Mouse (Mus musculus) heart, adult 9 months (tissue): ENCODE measurements around the gene Alg9.
A peak's percentile ranks its signal among the peaks of the same experiment; 100 is the strongest.

Experiments used
- DNase-seq, 2 experiments: peaks; one replicate each; pipeline ENCODE4 v3.0.0; 2022; ENCODE audit warnings: low spot score in 2 of 2

Gene Alg9

DNA sequence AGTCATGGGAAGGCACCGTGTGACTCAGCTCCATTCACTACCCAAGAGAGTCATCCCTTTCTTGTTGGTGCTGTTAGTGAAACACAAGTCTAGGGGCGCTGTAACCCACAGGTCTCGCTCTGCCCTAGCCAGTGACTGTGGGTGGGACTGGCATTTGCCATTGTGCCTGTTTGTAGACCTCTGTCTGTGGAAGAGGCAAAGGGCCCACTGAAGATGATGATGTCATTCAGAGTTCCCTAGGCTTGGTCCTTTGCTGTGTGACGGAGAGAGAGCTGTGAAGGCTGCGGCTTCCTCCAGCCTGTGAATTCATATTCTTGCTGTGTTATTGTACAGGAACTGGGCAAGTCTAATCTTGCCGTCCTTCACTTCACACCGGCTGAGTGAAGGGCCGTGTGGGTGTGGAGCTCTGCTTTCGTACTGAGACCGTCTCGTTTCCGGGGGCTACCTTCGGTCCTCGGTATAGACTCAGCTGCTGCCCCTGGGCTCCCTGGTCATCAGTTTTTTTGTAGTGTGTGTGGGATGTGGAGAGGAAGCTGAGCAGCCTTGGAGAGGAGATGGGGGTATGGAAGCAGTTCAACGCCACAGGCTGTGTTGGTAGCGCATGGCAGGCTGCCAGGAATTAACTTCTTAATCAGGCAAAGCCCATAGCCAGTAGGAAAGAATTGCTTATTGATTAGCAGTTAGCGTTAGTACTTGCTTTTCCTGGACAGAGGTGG lies 78.0 kb downstream of the Alg9 start:
- no peak for DNase-seq

DNA sequence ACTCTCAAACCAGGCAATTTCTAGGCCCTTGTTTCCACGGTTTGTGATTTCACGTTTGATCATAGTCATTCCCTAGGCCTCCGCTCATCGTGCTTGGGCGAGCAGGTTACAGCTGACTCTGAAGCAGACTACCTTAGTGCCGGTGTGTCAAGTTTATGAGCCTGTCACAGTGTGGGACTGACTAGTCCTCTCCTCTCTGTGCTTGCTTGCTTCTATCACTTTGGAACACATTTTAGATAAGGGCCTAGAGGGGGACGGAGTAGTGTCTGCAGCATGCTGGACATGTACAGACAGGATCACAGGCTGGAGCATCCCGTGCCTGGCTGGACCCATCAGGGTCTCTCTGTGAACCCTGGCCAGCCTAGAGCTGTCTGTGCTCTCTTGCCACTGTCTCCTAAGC lies 79.6 kb downstream of the Alg9 start:
- no peak for DNase-seq

DNA sequence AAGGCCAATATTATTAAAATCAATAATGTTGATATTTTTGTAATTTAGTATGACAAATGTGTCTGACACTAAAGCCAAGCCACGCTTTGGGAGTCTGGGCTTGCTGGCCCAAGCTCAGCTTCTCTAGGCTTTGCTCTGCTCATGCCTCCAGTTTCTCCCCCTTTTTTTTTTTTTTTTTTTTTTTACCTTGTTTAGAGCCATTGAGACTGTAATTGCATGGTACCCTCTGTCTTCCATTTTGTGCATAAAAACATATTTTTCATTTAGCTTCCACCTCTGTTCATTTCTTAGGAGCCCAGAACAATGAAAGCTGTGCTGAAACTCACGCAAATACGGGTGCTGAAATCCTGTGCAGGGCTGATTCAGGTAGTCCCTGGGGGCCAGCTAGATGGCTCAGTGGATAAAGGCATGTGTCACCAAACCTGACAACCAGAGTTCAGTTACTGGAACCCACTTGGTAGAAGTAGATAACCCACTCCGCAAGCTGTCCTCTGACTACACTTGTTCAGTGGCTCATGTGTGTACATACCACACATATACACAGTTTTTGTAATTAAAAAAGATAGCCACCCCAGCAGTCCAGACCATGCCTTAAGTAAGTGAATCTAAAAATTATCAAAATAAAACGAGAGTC lies 80.4 kb downstream of the Alg9 start:
- DNase-seq, result no peak

DNA sequence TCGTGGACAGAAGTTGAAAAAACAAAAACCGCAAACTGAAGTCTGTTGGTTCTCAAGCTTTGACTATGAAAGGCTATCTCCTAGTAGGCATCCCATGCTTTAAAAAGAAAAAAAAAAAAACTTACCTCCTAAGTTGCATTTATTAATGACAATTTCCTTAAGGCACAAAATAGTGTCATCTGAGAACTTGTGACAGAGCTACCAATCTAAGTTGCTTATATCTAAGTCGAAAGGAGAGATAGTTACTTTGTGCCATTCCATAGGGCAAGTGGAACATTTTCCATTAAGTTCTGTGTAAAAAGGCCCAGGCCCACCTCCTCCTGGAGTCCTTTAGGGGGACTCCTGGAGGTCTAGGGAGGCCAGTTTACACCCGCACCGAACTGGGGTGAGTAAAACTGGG lies 81.0 kb downstream of the Alg9 start:
- no peak for DNase-seq

DNA sequence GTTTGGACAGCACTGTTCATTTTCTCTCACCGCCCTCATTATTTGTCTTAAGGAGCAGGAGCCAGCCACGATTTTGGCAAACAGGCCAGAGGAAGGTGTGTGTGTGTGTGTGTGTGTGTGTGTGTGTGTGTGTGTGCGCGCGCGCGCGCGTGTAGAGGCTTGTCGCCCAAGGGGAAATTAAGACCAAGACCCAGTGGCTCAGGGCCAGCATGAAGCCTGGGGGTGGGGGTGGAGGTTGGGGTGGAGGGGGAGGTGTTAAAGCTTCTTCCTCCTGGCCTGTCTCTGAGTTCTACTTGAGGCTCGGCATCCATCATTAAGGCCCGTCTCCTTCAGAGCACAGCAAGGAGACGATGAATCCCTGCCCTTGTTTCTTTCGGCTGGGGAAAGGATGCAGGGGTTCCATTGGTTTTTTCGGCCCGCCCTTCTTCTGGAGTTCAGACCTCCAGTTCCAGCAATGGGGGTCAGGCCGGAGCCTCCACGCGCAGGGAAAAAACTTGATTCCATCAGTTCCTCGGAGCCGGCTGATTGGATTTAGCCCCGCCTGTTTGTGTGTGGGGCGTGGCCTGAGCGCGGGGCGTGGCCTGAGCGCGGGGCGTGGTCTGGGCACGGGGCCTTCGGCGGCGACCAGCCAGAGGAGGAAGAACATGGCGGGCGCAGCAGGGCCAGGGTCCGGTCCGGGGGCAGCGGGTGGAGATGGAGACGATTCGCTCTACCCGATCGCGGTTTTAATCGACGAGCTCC lies 81.7 kb downstream of the Alg9 start:
- peak; percentile 91 to 94 for DNase-seq

DNA sequence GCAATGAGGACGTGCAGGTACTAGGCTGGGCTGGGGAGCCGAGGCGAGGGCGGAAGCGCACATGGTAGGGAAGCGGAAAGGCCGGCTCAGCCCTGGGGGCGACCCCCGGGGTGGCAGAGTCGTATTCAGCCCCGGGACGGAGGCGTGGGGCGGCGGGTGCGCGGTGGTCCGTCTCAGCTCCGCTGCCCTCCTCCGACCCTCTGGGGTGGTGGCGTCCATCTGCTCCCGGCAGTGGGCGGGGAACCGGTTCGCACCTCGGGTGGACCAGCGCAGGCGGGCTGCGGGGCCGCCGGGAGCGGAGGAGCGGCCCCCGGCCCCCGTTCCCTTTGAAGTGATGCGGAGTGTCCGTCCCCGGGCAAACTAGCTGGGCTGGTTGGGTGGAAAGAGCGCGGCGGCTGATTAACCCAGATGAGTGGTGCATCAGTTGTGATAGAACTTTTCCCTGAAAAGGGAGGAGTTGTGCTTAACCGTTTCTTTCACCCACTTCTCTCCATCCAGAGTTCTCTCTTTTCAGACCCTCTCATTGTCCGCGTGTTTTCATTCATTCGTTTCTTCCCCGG lies 82.3 kb downstream of the Alg9 start:
- DNase-seq, result no peak

DNA sequence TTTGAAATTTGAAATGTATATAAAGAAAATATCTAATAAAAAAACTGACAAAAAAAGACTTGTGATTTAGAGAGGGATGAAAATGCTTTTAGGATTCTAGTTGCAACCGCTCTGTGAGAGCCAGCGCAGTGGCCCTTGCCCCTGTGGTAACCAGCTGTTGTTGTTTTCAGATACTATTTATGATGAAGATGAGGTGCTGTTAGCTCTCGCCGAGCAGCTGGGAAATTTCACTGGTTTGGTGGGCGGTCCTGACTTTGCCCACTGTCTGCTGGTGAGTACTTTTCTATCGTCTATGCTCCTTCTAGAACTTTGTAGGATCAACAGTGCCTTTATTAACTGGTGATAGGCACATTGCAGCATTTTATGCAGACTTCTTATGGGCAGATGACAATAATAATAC lies 83.9 kb downstream of the Alg9 start:
- DNase-seq, result no peak

DNA sequence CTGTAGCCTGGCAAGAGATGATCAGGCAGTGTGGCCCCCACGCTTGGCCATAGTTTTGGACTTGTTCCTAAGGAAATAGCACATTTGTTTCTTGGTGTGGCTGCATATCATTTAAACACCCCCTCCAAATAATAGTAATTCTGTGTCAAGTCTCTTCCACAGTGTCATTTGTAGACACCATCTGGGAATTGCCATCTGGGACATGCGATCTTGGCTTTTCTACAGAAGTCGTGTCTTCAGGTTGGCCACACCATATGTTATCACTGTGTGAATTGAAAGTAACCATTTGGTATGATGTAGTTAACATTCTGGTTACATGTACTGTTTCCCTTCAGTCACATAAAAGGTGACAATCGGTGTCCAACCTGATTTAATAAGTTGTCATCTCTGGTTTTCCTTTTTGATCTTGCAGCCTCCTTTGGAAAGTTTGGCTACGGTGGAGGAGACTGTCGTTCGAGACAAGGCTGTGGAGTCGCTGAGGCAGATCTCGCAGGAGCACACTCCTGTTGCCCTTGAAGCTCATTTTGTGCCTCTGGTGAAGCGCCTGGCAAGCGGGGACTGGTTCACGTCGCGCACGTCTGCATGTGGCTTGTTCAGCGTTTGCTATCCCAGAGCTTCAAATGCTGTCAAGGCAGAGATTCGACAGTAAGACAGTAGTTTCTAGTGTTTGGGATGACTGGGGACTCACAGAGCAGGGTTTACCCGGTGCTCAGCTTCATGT lies 86.5 kb downstream of the Alg9 start:
- DNase-seq, result no peak

DNA sequence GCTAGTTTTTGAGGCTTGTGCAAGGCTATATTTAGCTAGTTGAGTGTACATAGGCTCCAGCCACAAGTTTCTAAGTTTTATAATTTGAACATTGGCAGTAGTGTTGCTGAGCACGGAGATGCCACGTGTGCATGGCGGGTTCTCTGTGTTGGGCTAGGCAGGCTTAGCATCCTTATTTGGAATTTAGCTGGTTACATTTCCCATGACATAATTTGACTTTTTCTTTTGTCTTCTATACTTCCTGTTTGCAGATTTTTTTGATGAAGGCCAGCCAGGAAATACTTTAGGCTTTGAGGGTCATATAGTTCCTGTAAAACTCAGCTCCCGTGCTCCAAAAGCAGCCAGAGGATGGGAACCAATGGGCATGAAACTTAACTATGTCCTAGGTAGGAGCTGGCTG lies 89.0 kb downstream of the Alg9 start:
- no peak for DNase-seq

DNA sequence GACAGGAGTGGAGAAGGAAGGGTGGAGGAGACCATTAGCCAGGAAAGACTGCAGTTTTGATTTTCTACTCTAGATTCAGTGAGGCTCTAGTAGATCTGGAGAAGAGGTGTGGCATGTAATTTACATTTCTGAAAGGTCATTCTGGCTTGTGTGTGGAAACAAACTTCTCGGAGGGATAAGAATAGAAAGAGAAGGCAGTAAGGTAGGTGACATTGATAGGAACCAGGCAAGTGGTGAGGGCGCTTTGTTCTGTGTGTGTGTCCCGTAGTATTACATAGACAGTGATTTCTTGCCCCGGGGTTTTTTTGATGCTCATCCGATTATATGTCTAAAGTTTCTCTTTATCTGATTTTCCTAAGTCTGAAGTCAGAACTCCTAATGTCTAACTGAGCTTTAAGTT lies 90.1 kb downstream of the Alg9 start:
- DNase-seq, result peak in 1 of 2 experiments; percentile 52

DNA sequence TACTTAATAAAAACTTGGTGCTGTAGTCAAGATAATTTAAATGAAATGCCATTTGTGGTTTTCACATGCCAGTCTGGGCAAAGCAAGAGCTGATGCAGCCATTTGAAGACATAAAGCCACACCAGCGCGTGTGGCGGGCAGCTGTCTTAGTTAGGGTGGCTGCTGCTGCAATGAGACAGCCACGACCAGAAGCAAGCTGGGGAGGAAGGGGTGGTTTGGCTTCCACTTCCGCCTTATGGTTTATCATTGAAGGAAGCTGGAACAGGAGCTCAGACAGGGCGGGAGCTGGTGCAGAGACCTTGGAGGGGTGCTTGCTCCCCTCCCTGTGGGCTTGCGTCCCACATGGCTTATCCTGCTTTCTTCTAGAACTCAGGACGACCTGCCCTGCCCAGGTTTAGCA lies 91.0 kb downstream of the Alg9 start:
- DNase-seq, result no peak

DNA sequence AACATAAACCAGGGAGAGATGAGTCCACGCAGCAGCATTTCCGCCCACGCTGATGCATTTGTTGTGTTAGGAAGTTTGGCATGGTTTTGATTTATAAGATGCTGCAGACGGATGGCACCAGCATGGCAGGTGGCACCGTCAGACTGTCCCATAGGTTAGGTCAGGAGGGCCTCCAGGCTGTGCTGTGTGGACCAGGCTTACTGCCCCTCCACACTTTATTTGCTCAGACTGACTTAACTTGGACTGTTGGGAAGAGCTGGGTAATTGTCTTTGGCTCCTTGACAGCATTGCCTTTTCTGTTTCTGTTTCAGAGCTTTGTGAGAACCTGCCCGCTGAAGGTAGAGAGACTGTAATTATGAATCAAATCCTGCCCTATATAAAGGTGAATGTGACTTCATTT lies 92.2 kb downstream of the Alg9 start:
- no peak for DNase-seq

DNA sequence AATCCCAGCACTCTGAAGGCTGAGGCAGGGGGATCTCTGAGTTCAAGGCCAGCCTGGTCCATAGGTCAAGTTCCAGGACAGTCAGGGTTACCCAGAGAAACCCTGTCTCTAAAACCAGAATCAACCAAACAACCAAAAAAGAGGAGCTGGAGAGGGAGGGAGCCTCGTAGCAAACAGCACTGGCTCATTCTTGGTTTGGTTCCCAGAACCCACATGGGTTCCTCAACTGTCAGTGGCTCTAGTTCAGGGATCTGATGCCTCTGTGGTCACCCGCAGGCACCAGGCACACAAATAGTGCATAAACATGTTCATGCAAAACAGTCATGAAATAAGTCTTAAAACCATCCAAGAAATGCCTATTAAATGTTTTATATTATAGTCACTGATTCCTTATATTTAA lies 93.4 kb downstream of the Alg9 start:
- no peak for DNase-seq

DNA sequence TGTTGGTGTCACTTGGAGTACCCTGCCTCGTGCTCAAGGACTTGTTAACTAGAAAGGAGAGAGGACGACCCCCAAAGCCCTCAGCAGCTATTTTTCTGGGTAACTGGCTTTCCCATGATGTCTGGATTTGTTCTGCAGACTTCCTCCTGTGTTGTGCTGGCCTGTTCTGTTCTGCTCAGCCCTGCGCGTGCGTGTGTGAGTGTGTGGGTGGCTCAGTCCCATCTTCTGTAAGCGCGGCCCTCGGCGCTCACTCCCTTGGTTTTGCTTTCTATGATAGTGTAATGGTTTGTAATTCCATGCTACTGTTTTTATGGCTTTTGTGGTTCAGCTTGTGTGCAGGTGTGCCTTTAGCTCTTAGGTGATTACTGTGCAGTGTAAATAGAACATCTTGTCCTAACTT lies 98.4 kb downstream of the Alg9 start:
- no peak for DNase-seq

DNA sequence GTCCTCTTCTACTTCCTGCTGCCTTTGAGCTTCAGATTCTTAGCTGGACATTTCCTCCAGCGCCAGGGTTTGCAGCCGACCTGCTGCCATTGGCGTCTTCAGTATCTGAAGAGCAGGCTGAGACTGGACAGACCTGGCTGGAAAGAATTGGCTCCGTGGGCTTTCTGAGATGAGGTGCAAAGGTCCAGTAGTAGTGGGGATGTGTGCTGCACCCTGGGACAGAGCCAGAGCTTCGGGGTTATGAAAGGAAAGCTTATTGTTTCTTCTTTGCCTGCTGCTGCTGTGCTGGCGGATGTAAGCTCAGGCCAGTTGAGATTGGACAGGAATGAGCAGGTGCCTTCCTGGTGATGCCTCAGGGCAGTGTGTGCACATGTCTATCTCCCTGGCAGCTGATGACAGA lies 99.2 kb downstream of the Alg9 start:
- no peak for DNase-seq

DNA sequence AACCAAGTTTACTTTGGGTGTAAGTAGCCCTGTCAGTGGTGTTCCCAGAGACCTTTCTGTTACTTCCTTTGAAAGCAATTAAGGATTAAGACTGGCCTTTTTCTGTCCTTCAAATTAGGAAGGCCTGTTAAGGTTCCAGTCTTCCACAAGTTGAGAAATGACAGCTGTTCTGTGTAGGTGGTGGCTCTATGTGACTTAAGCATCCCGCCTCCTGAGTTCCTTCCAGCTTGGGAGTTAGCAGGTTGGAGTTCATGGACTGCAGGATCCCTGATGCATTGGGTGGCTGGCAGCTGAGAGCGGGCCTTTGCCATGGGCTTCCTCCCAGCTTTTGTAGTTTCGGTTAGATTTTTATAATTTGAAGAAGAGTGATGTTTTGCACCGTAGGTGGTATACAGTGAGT lies 100.7 kb downstream of the Alg9 start:
- DNase-seq, result no peak

DNA sequence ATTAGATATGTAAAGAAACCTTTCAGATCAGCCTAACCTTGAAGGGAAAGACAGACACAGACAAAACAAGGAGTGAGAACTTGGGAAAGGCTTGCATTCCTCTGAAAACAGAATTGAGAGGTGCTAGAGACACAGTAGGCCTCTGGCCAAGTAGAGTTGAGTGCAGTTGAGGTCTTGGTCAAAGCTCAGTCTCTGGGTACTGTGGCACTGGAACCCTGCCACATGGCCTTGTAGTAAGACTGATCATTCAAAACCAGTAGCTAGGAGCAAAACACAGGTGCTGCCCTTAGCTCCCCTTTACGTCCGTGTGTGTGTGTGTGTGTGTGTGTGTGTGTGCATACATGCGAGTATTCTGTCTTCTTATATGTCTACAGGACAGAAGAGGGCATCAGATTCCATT lies 101.5 kb downstream of the Alg9 start:
- DNase-seq, result no peak

DNA sequence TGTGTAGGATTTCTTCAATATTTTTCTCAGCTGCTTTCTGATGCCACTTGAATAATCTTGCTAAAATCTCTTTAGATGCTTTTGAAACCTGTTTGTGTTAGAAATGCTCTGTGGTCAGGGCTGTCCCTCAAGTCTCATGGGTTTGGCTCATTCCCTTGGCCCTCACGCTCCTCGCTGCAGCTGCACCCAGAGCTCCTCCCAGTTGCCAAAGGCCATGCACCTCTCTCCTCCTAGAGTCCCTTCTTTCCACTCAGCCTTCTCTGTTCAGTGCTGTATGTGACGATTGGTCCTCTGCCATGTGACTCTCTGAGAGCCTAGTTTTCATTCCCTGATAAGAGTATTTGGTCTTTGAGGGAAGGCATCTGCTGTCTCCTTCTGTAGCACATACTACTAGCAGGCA lies 102.6 kb downstream of the Alg9 start:
- DNase-seq, result no peak

DNA sequence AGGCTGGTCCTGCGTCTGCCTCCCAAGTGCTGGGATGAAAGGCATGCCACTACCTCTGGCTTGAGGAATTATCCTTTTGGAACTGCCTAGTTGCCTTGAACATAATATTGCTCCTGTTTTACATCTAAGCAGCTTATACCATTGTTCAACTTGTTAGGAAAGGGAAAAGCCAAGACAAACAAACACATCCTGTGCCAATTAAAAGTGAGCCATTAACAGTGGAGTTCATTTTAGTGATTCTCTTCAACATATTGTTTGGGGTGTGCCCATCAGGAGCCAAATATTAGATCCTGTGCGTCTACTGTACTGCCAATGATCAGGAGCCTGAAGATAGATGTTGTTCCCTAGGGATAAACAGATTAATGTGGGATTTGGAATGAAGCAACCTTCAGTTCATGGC lies 107.4 kb downstream of the Alg9 start:
- no peak for DNase-seq

DNA sequence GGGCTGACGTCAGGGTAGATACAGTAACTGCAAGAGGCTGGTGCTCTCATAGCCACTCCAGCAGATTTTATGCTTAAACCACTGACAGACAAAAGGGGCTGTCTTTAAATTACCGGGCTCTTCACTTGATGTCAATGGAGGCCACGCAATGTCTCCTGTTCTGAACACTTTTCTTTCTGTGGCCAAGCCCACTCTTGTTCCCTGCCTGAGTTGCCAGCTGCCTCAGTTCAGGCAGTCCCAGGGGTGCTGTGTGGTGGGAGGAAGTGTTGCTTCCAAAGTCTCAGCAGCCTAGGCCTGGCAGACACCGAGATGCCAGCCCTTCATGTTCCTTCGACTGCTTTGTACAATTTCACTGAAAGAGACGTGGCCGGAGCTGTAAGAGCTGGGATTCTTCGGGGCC lies 109.3 kb downstream of the Alg9 start:
- peak in 1 of 2 experiments; percentile 36 for DNase-seq

DNA sequence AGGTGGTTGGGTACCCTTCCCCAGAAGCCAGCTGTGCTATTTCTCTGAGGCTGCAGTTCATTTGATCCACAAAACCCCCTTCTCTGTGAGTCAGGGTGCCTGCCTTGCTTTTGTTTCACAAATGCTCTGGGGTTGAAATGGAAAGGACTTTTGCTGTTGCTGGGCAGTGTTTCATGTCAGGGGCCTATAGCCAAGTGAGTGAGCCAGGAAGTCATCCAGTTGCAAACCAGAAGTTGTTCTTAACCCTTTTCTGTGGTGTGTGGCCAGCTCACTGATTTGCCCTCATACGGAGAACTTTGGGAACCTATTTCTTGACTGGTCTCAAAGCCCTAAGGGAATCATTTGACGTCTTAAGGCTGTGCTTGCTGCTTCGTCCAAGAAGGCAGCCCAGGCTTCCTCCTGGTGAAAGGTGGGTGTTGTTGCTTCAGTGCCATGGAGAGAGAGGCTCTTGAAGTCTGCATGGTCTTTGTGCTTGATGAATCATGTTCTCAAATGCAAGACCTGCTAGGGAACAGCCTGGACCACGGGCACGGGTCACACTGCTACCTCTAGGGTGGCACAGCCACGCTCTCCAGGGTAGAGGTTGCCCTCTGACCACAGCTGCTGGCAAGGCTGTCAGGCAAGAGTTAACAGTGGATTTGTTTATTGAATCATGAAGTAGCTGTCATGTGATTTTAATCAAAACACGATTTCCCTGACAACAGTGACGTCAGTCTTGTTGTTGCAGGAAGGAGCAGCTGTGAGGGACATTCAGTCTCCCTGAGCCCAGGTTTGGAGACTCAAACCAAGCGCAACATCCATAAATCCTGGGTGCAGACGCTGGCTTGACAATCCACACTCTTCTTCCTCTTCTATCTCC lies 110.2 kb downstream of the Alg9 start:
- DNase-seq, result peak; percentile 84 to 86
